Mouse (Mus musculus) CH12.LX (cell line): ENCODE measurements around the gene Asb7. TPM values are rescaled to one million over a fixed set of nuclear protein-coding genes. Genes with fewer than 3 reads are reported as not detected.

ENCODE experiments used
- DNase-seq: peaks from one replicate; pipeline ENCODE4 v3.0.0-alpha.2; 2013; ENCODE audit errors: extremely low read depth
- H3K27ac ChIP-seq: 2 replicates; pipeline ENCODE4 v1.5.1; 2012; ENCODE audit warnings: low read depth, mild to moderate bottlenecking, control low read depth, moderate library complexity; ENCODE audit not compliant: insufficient read depth
- H3K27me3 ChIP-seq: replicated peaks from 2 replicates; pipeline ENCODE3; 2012; ENCODE audit warnings: inconsistent platforms
- H3K36me3 ChIP-seq, 2 experiments: replicated peaks in 1 of 2; 2 replicates each; pipeline versions ENCODE3 to v1.6.1; 2012; ENCODE audit warnings: inconsistent platforms in 1 of 2, low read length in 1 of 2, mild to moderate bottlenecking in 1 of 2, mixed read lengths in 1 of 2, moderate library complexity in 1 of 2; ENCODE audit not compliant: control insufficient read depth in 1 of 2, insufficient read depth in 1 of 2
- H3K4me1 ChIP-seq, 2 experiments: 2 replicates each; pipeline ENCODE4 v1.6.1; 2012; ENCODE audit warnings: inconsistent platforms in 1 of 2, moderate library complexity in 1 of 2; ENCODE audit not compliant: insufficient read depth in 2 of 2, control insufficient read depth in 1 of 2
- H3K4me2 ChIP-seq: 2 replicates; pipeline ENCODE4 v1.6.1; 2012; ENCODE audit warnings: low read depth, mild to moderate bottlenecking, control low read depth; ENCODE audit not compliant: poor library complexity, insufficient read depth, severe bottlenecking
- H3K4me3 ChIP-seq, 3 experiments: fragments of 150-350 bp in 1 of 3; sonication (generic) in 1 of 3; replicated peaks in 1 of 3; 2 replicates each; pipeline versions ENCODE3 to v1.5.1; 2011 to 2012; ENCODE audit warnings: low read depth in 2 of 3, low read length in 2 of 3, mild to moderate bottlenecking in 2 of 3, moderate library complexity in 2 of 3, control low read depth in 1 of 3, improper control_type of control experiment in 1 of 3, inconsistent platforms in 1 of 3, mixed read lengths in 1 of 3; ENCODE audit not compliant: poor library complexity in 1 of 3
- H3K79me2 ChIP-seq: replicated peaks from 2 replicates; pipeline ENCODE4 v1.6.1; 2012; ENCODE audit warnings: mild to moderate bottlenecking, moderate library complexity; ENCODE audit not compliant: control insufficient read depth, poor library complexity, insufficient read depth, severe bottlenecking; ENCODE audit errors: extremely low read depth
- H3K9ac ChIP-seq: 2 replicates; pipeline ENCODE4 v1.6.1; 2012; ENCODE audit warnings: low read depth, mild to moderate bottlenecking, control low read depth, moderate library complexity; ENCODE audit not compliant: insufficient read depth
- H3K9me3 ChIP-seq: replicated peaks from 2 replicates; pipeline ENCODE3; 2012; ENCODE audit warnings: low read length, inconsistent platforms, mixed read lengths
- BHLHE40 ChIP-seq: IDR thresholded peaks from 2 replicates; pipeline ENCODE4 v1.6.1; 2011; ENCODE audit warnings: mild to moderate bottlenecking, low read depth, low read length, improper control_type of control experiment
- CHD1 ChIP-seq: IDR thresholded peaks from 2 replicates; pipeline ENCODE4 v1.6.1; 2012; ENCODE audit warnings: low read depth, low read length, improper control_type of control experiment, inconsistent platforms
- CHD2 ChIP-seq: IDR thresholded peaks from 2 replicates; pipeline ENCODE4 v1.6.1; 2011; ENCODE audit warnings: low read length, improper control_type of control experiment
- CTCF ChIP-seq, 2 experiments: IDR thresholded peaks in 1 of 2; conservative IDR thresholded peaks in 1 of 2; 2 replicates each; pipeline ENCODE4 v1.5.1; 2011 to 2012; ENCODE audit warnings: low read depth in 2 of 2, low read length in 2 of 2, improper control_type of control experiment in 1 of 2, inconsistent platforms in 1 of 2, mild to moderate bottlenecking in 1 of 2, moderate library complexity in 1 of 2
- ELF1 ChIP-seq: IDR thresholded peaks from 2 replicates; pipeline ENCODE4 v1.6.1; 2014; ENCODE audit warnings: low read depth, mild to moderate bottlenecking, inconsistent platforms, low read length, improper control_type of control experiment
- EP300 ChIP-seq: IDR thresholded peaks from 2 replicates; pipeline ENCODE4 v1.6.1; 2011; ENCODE audit warnings: low read length, improper control_type of control experiment
- ETS1 ChIP-seq: conservative IDR thresholded peaks from 2 replicates; pipeline ENCODE4 v1.6.1; 2012; ENCODE audit warnings: low read depth, mild to moderate bottlenecking, inconsistent platforms, low read length, improper control_type of control experiment, moderate library complexity
- GABPA ChIP-seq: IDR thresholded peaks from 2 replicates; pipeline ENCODE4 v1.6.1; 2012; ENCODE audit warnings: low read depth, low read length, improper control_type of control experiment, inconsistent platforms; ENCODE audit not compliant: insufficient replicate concordance
- HCFC1 ChIP-seq: IDR thresholded peaks from 2 replicates; pipeline ENCODE4 v1.6.1; 2012; ENCODE audit warnings: low read depth, mild to moderate bottlenecking, inconsistent platforms, low read length, improper control_type of control experiment
- JUN ChIP-seq: IDR thresholded peaks from 2 replicates; pipeline ENCODE4 v1.6.1; 2011; ENCODE audit warnings: low read depth, mild to moderate bottlenecking, low read length, improper control_type of control experiment, moderate library complexity; ENCODE audit not compliant: insufficient read depth
- JUND ChIP-seq: conservative IDR thresholded peaks from 2 replicates; pipeline ENCODE4 v1.6.1; 2011; ENCODE audit warnings: low read depth, low read length, improper control_type of control experiment
- KAT2A ChIP-seq: IDR thresholded peaks from 2 replicates; pipeline ENCODE4 v1.6.1; 2012; ENCODE audit warnings: low read length, improper control_type of control experiment, inconsistent platforms; ENCODE audit not compliant: insufficient replicate concordance
- MXI1 ChIP-seq: IDR thresholded peaks from 2 replicates; pipeline ENCODE4 v1.6.1; 2011; ENCODE audit warnings: mild to moderate bottlenecking, low read depth, low read length, improper control_type of control experiment
- MYC ChIP-seq: IDR thresholded peaks from 2 replicates; pipeline ENCODE4 v1.6.1; 2011; ENCODE audit warnings: low read depth, mild to moderate bottlenecking, improper control_type of control experiment, low read length
- PAX5 ChIP-seq: IDR thresholded peaks from 2 replicates; pipeline ENCODE4 v1.6.1; 2012; ENCODE audit warnings: low read length, inconsistent platforms, mixed read lengths
- POLR2A ChIP-seq: IDR thresholded peaks from 2 replicates; pipeline ENCODE4 v1.6.1; 2011; ENCODE audit warnings: low read depth, mild to moderate bottlenecking, improper control_type of control experiment, low read length
- POLR2AphosphoS2 ChIP-seq: IDR thresholded peaks from 2 replicates; pipeline ENCODE4 v1.6.1; 2011; ENCODE audit warnings: low read depth, low read length, improper control_type of control experiment
- RCOR1 ChIP-seq: conservative IDR thresholded peaks from 2 replicates; pipeline ENCODE4 v1.6.1; 2012; ENCODE audit warnings: low read depth, mild to moderate bottlenecking, inconsistent platforms, low read length, improper control_type of control experiment
- SMC3 ChIP-seq: IDR thresholded peaks from 2 replicates; pipeline ENCODE4 v1.6.1; 2011; ENCODE audit warnings: low read depth, low read length, improper control_type of control experiment
- TCF12 ChIP-seq: IDR thresholded peaks from 2 replicates; pipeline ENCODE4 v1.6.1; 2014; ENCODE audit warnings: low read depth, mild to moderate bottlenecking, inconsistent platforms, low read length, improper control_type of control experiment
- UBTF ChIP-seq: IDR thresholded peaks from 2 replicates; pipeline ENCODE4 v1.6.1; 2012; ENCODE audit warnings: low read depth, mild to moderate bottlenecking, inconsistent platforms, low read length, improper control_type of control experiment, moderate library complexity
- USF1 ChIP-seq: IDR thresholded peaks from 2 replicates; pipeline ENCODE4 v1.6.1; 2014; ENCODE audit warnings: low read depth, mild to moderate bottlenecking, inconsistent platforms, low read length, improper control_type of control experiment
- ZC3H11A ChIP-seq: IDR thresholded peaks from 2 replicates; pipeline ENCODE4 v1.6.1; 2012; ENCODE audit warnings: low read depth, mild to moderate bottlenecking, inconsistent platforms, low read length, improper control_type of control experiment
- ZMIZ1 ChIP-seq: IDR thresholded peaks from 2 replicates; pipeline ENCODE4 v1.6.1; 2012; ENCODE audit warnings: low read depth, mild to moderate bottlenecking, inconsistent platforms, low read length, improper control_type of control experiment
- ZNF384 ChIP-seq: IDR thresholded peaks from 2 replicates; pipeline ENCODE4 v1.6.1; 2012; ENCODE audit warnings: low read depth, low read length, improper control_type of control experiment, inconsistent platforms
- dilution Hi-C: fragments of 300-500 bp; cut with MboI; formaldehyde crosslinking; loops from 2 replicates; pipeline ENCODE4 v1.14.3; 2020; ENCODE audit warnings: low sequenced_read_pairs; ENCODE audit not compliant: extremely low pct_unique_long_range_greater_than_20kb, extremely low pct_ligation_motif_present
- in situ Hi-C: fragments of 300-500 bp; cut with MboI; formaldehyde crosslinking; loops from 3 replicates; pipeline ENCODE4 v1.14.3; 2019; ENCODE audit warnings: low sequenced_read_pairs, low pct_ligation_motif_present, low pct_unique_long_range_greater_than_20kb, mixed read lengths
- polyA plus RNA-seq: library from polyadenylated mRNA; unstranded; fragments of >175 nt; gene quantifications from 2 replicates; pipeline ENCODE4 v1.2.1, GENCODE M21; 2012; ENCODE audit warnings: low read depth; ENCODE audit not compliant: insufficient read length
- total RNA-seq, 2 experiments: library from RNA; depleted of rRNA; stranded (reverse); fragments of 300-350 nt in 1 of 2; fragments of >200 nt in 1 of 2; gene quantifications; 2 replicates each; pipeline ENCODE4 v1.2.3; 2012 to 2014

Gene Asb7
- total and polyA plus RNA-seq, 3 experiments = 5.5 to 6.6 (median 6.2) TPM

- dilution Hi-C loops = no loop called here
- Histone ChIP-seq H3K79me2 (no peaks in the 10 kb centered on the region), H3K4me1 (no peaks in the 10 kb centered on the region), H3K27me3 (no peaks in the 10 kb centered on the region), H3K9ac (no peak overlapping the region), H3K4me2 (no peak overlapping the region), H3K27ac (no peak overlapping the region), H3K36me3 (no peaks in the 10 kb centered on the region), H3K4me3 (no peak overlapping the region), H3K9me3 (no peaks in the 10 kb centered on the region)
- in situ Hi-C loops = no loop called here
- DNase-seq = no peak
- no peak for TF ChIP-seq JUN
- TF ChIP-seq CTCF (conservative IDR thresholded peaks at IDR 0.05 in 1 of 2, IDR thresholded peaks at IDR 0.05 in 1 of 2; ENCODE audit: low read depth in 2 of 2, low read length in 2 of 2) = peak in 1 of 2 experiments; percentile 19; a peak in 1 of 4 replicates
- no peak for TF ChIP-seq TCF12
- no peak for TF ChIP-seq USF1
- TF ChIP-seq EP300 = no peak
Observed at GRCm38 (mm10) chr7:66728072-66728471, 38.7 kb upstream of the Asb7 start.

- dilution Hi-C loops (no loop called here), in situ Hi-C loops (no loop called here)
- Histone ChIP-seq H3K9ac (no peak overlapping the region), H3K79me2 (no peaks in the 10 kb centered on the region), H3K4me1 (no peaks in the 10 kb centered on the region), H3K27me3 (no peaks in the 10 kb centered on the region), H3K4me2 (no peak overlapping the region), H3K36me3 (no peaks in the 10 kb centered on the region)
- TF ChIP-seq CHD1 (no peak), CHD2 (no peak), PAX5 (no peak), MXI1 (no peak), JUND (no peak), GABPA (no peak), POLR2AphosphoS2 (no peak), UBTF (no peak), MYC (no peak), JUN (no peak), SMC3 (no peak), BHLHE40 (no peak), KAT2A (no peak)
- TF ChIP-seq, all 38 proteins: peak for 0
- H3K4me3 ChIP-seq = no peak overlapping the region
- DNase-seq = no peak
- H3K27ac ChIP-seq = no peak overlapping the region
- H3K9me3 ChIP-seq = no peaks in the 10 kb centered on the region
Observed at GRCm38 (mm10) chr7:66724954-66725353, 35.6 kb upstream of the Asb7 start.

- H3K36me3 ChIP-seq = no peaks in the 10 kb centered on the region
- H3K4me1 ChIP-seq = no peaks in the 10 kb centered on the region
- in situ Hi-C loops (no loop called here), dilution Hi-C loops (no loop called here)
- H3K9ac ChIP-seq = no peak overlapping the region
- no peak overlapping the region for H3K4me2 ChIP-seq
- H3K79me2 ChIP-seq = no peaks in the 10 kb centered on the region
- TF ChIP-seq UBTF (no peak), ELF1 (no peak), MXI1 (no peak), RCOR1 (no peak), POLR2A (no peak), HCFC1 (no peak), ETS1 (no peak), BHLHE40 (no peak), CHD1 (no peak), ZNF384 (no peak), ZC3H11A (no peak), ZMIZ1 (no peak)
- no peak for DNase-seq
- H3K27ac ChIP-seq = no peak overlapping the region
- H3K4me3 ChIP-seq = no peak overlapping the region
- H3K27me3 ChIP-seq = no peaks in the 10 kb centered on the region
- H3K9me3 ChIP-seq = no peaks in the 10 kb centered on the region
Observed at GRCm38 (mm10) chr7:66724514-66724913, 35.1 kb upstream of the Asb7 start.
